Mouse (Mus musculus) erythroid progenitor cell, adult 5-6 weeks (primary cell): ENCODE measurements around the gene Itprip. TPM values are rescaled to one million over a fixed set of nuclear protein-coding genes. Genes with fewer than 3 reads are reported as not detected.

Source experiments
- ATAC-seq: replicated peaks from 2 replicates; pipeline ENCODE4 v1.8.0; 2016; ENCODE audit warnings: moderate number of reproducible peaks, mild to moderate bottlenecking, moderate TSS enrichment, inconsistent platforms; ENCODE audit not compliant: poor library complexity, low FRiP score, severe bottlenecking
- total RNA-seq, 2 experiments: library from RNA; stranded (forward) in 1 of 2; stranded (reverse) in 1 of 2; fragments of 150-400 nt in 1 of 2; fragments of 186-747, 209-891 nt in 1 of 2; gene quantifications; 2 replicates each; pipeline versions ENCODE4 v1.2.3 to v1.2.4; 2015 to 2017; ENCODE audit warnings: low replicate concordance in 2 of 2

Itprip gene
- total RNA-seq, 2 experiments from 2014 or later = 1.6 to 11.7 TPM

GRCm38 (mm10) chr19:47918016-47918415 is 1.1 kb downstream of the Itprip start:
- no peak for ATAC-seq

GRCm38 (mm10) chr19:47917396-47917795 is 1.7 kb downstream of the Itprip start:
- no peak for ATAC-seq

GRCm38 (mm10) chr19:47915251-47915650 is 3.8 kb downstream of the Itprip start:
- ATAC-seq = no peak

DNA sequence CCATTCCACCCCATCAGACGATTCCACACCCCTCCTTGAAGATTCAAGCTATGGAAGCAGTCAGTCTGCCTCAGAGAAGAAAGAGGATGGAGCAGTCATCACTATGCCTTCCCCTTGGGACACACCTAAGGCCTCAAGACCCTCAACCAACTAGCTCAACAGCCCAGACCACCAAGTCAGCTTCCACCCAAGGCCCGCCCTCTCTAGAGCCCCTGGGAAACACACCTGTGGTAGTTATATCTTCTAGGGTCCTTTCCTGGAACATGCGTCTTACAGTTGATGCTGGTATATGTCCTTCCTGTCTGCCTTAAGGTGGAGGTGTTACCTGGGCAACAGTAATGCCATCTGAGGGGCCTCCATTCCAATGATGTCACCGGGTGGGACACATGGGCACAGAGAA is 4.9 kb downstream of the Itprip start:
- ATAC-seq = no peak

- no peak for ATAC-seq
Measured at GRCm38 (mm10) chr19:47913344-47913743, 5.8 kb downstream of the Itprip start.

DNA sequence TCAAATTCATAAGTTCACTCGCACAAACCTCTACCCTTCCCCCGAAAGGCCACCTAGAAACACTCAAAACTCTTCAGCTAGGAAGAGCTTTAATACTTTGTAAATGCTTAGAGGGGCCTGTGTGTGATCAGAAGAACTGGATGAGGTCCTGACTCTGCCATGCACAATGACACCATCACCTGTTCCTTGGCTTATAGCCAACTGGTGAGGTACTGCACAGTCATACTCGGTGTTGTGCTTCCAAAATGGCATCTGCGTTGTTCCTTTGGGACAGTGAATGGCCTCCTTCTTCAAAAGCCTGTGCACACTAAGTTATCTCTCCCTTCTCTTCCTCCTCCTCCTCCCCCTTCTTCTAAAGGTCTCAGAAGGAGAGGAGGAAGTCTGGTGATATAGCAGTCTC is 8.3 kb downstream of the Itprip start:
- ATAC-seq = no peak

GRCm38 (mm10) chr19:47910117-47910618 is 8.9 kb downstream of the Itprip start:
- no peak for ATAC-seq

- 0 out of 2 replicates have a peak, but pooled peaks have one; percentile 16 for ATAC-seq
Measured at GRCm38 (mm10) chr19:47909387-47910116, 9.5 kb downstream of the Itprip start.

DNA sequence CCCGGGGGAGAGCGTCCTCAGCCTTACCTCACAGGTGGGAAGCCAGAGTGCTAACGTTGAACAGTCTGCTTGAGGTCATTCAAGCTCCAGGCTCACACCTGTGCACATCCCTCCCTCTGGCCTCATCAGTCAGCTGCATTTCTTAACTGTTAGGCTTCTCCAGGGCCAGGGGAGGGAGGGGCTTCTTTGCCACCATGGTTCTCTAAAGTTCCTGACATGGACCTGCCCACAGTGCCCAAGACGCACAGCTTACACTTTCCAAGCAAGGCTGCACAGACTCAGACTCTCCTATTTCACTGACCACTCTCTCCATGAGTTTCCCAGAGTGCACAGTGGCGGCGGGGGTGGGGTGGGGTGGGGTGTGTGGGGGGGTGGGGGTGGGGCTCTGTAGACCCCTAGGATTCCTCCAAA is 10.1 kb downstream of the Itprip start:
- no peak for ATAC-seq

DNA sequence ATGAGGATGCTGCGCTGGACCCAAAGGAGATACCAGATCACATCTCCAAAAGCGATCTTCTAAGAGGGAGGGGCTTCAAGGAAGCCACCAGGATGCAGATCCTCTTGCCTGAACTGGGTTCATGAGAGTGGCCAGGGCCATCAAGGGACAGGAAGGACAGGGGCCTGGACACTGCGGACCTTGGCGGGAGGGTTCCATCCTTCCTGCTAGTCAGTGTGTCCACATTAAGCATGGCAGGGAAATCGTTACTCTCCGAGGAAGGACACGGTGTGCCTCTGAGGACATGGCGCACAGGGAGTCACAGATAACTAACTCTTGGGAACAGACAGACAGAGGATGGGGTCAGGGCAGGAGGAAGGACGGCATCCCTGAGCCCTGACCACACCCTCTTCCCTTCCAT is 11.5 kb downstream of the Itprip start:
- ATAC-seq = no peak

GRCm38 (mm10) chr19:47905603-47906002 is 13.5 kb downstream of the Itprip start:
- ATAC-seq = no peak

DNA sequence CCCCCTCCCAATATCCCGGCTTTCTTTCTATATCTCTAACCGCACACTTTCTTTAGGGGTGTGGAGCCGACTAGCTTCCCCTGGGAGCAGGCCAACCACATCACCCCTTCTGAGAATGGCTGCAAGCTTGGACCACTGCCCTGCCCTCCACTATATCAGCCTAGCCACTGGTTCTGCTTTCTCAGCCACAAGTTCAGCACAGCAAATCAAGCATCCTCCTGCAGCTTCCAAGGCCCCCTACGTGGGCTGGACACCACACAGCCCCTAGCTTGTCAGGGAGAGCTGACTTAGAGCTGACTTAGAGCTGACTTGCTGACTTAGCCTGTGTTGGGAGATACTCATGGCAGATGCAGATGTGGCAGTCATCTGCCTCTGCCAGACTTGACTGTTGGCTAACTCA is 14.0 kb downstream of the Itprip start:
- ATAC-seq = no peak

DNA sequence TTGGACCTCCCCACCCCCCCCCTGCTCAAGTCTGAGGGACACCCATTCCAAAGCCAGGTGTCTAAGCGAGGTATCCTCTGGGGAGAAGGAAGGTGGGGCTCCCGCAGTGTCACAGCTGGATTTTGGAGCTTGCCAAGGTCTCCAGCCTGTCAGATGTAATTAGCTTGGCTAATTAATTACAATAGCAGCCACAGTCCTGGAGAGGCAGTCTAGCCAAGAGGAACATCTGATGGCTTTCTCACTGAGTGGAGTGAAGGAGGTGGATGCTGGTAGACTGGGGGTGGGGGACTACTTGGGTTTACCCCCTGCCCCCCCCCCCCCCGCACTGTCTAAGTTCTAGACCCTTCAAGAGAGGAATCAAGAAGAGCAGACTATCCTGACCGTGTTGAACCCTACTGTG is 15.4 kb downstream of the Itprip start:
- ATAC-seq = no peak

- ATAC-seq = no peak
Measured at GRCm38 (mm10) chr19:47902316-47903201, 16.5 kb downstream of the Itprip start.

- ATAC-seq = no peak
Measured at GRCm38 (mm10) chr19:47900558-47900957, 18.5 kb downstream of the Itprip start.

- ATAC-seq = no peak
Measured at GRCm38 (mm10) chr19:47900012-47900411, 19.1 kb downstream of the Itprip start.

GRCm38 (mm10) chr19:47898472-47899079 is 20.5 kb downstream of the Itprip start:
- 0 out of 2 replicates have a peak, but pooled peaks have one; percentile 5 for ATAC-seq

DNA sequence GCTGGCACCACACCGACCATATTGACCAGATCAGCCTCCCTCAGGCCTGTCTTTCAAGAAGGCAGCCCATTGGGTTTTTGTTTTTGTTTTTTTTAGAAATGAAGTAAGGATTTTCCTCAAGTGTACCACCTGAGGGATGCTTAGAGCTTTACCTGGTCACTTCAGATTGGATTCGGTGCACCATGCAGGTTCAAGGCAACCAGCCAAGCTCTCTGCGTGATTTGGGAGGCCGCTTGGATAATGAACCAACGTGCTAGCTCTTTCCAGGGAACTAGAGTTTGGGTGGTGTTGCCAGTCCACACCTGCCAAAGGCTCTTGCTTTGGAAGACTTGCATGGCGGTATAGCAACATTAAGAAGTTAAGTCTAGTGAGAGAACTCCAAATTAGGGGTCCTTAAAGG is 26.0 kb downstream of the Itprip start:
- ATAC-seq = no peak

GRCm38 (mm10) chr19:47891562-47892312 is 27.4 kb downstream of the Itprip start:
- no peak for ATAC-seq
